Mouse (Mus musculus) right cerebral cortex, postnatal 36 days (tissue): ENCODE measurements around the gene Skap2.
A peak's percentile ranks its signal among the peaks of the same experiment; 100 is the strongest.

Source experiments
- DNase-seq, 2 experiments: peaks; one replicate each; pipeline ENCODE4 v3.0.0; 2022; ENCODE audit warnings: low spot score in 2 of 2, mixed read lengths in 1 of 2

Skap2 gene

GRCm38 (mm10) chr6:52012409-52013244, at the start of gene Skap2:
Gene Skap2, minus strand, starts transcription at chr6:52012549.
- peak; percentile 97 to 98 for DNase-seq

- no peak for DNase-seq
Measured at GRCm38 (mm10) chr6:52058899-52059448, 46.6 kb upstream of the Skap2 start.

GRCm38 (mm10) chr6:52058120-52058519, 45.8 kb upstream of the Skap2 start:
- no peak for DNase-seq

- DNase-seq = no peak
Measured at GRCm38 (mm10) chr6:52053567-52054561, 41.5 kb upstream of the Skap2 start.

- no peak for DNase-seq
Measured at GRCm38 (mm10) chr6:52050062-52050461, 37.7 kb upstream of the Skap2 start.

DNA sequence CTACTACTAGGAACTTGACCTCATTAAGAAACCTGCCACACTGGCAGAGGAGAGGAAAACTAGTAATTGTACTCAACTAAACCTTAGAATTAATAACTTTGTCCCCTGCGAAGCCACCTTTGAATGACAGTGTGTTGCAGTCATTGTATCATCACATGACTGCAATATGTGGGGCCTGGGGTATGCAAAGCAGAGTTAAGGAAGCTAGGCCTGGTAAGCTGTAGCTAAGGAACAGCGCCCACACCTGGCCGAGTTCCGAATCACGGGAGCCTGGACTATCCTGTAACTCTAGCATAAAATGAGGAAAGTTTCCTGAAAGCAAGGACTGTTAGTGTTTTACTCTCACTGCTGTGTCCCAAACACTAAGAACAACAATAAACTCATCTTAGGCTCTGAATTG, 33.2 kb upstream of the Skap2 start:
- DNase-seq = no peak

GRCm38 (mm10) chr6:52036077-52036476, 23.7 kb upstream of the Skap2 start:
- no peak for DNase-seq

- no peak for DNase-seq
Measured at GRCm38 (mm10) chr6:52031181-52031580, 18.8 kb upstream of the Skap2 start.

- no peak for DNase-seq
Measured at GRCm38 (mm10) chr6:52028131-52028530, 15.8 kb upstream of the Skap2 start.

DNA sequence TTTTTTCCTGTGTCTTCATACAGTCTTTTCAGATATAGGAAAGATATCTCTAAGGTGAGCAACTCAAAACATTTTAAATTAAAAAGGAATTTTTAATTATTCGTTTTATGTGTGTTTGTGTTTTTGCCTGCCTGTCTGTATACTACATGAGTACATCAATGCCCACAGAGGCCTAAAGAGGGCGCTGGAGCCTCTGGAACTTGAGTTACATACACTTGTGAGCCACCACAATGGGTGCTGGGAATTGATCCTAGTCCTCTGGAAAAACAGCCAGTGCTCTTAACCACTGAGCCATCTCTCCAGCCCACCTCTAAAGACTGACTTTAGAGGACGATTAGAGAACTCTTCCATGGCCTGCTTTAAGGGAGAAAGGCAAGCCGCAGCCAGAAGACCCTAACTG, 14.8 kb upstream of the Skap2 start:
- no peak for DNase-seq

DNA sequence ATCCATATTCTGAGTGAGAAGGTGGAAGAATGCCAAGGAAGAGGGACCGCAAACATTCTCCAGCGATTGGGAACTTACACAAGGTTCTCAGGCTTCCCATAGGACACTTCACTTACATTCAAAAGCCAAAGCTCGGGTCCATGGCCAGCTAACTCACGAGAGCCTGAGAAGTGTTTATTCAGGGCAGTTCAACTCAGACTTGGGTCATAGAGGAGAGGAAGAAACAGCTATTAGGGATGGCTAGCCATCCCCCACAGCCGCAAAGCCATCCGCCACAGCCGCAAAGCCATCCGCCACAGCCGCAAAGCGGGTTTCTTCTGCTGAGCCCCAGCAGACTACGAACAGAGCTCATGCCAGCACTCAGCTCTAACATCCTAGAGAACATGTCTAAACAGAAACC, 13.9 kb upstream of the Skap2 start:
- no peak for DNase-seq

DNA sequence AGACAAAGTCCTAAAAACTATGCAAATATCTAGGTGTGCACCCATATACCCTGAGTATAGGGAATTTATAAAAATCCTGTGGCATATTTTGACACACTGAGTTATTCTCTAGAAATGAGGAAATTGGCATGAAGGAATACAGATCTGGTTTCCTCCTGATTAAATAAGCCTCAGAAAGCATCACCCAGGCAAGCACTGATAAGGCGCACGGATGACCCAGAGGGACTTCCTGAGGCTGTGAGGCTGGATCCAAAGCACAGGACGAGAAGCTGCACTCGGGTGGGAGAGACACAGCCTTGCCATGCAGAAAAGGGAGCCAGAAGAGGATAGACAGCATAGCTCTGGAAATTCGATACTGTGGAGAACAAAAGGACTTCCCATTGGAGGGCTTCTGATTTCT, 12.4 kb upstream of the Skap2 start:
- no peak for DNase-seq

DNA sequence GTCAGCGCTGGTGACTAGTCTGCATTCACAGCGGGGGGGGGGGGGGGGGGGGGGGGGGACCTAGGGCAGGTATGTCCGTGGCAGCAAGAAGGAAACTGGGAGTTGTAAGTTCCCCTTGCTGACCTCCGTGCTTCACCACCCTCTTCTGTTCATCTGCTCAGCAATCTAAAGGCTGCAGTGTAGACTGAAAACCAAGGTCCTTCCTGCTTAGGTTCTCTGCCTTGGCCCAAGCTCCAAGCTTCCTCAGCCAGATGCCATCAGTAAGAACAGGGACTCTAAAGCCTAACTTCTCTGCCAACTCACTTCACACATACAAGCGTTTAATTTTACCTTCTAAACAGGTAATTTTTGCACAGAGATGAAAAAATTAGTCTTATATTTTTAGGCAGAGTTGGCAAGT, 10.0 kb upstream of the Skap2 start:
- no peak for DNase-seq

- no peak for DNase-seq
Measured at GRCm38 (mm10) chr6:52020276-52020675, 7.9 kb upstream of the Skap2 start.

DNA sequence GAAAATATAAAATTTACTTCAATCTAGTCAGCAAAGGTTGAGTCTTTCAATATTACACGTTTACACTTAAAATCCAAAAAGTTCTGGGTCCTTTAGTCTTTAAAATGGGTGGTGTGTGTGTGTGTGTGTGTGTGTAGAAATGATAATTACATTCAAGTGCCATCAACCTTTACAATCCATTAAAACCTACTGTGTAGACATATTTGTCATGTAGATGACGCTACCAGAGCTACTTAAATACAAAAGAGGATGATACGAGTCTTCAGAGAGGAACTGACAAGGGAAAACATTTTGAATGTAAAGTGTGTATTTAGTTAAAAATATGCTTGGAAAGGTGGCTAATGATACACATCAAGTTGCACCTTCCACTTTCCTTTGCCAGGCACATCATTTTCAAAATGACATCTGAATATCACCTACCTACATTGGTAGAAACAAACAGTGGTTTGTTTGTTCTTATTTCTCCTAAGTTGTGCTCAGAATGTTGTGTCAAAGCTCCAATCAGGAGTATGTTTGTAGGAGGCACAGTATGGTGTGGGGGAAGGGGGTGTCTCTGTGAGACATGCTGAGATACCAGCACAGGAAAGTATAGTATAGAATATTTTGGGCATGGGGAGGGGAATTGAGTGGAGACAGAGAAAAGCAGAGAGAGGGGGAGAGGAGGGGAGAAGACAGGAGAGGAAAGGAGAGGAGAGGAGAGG, 1.0 kb upstream of the Skap2 start:
- DNase-seq = no peak

DNA sequence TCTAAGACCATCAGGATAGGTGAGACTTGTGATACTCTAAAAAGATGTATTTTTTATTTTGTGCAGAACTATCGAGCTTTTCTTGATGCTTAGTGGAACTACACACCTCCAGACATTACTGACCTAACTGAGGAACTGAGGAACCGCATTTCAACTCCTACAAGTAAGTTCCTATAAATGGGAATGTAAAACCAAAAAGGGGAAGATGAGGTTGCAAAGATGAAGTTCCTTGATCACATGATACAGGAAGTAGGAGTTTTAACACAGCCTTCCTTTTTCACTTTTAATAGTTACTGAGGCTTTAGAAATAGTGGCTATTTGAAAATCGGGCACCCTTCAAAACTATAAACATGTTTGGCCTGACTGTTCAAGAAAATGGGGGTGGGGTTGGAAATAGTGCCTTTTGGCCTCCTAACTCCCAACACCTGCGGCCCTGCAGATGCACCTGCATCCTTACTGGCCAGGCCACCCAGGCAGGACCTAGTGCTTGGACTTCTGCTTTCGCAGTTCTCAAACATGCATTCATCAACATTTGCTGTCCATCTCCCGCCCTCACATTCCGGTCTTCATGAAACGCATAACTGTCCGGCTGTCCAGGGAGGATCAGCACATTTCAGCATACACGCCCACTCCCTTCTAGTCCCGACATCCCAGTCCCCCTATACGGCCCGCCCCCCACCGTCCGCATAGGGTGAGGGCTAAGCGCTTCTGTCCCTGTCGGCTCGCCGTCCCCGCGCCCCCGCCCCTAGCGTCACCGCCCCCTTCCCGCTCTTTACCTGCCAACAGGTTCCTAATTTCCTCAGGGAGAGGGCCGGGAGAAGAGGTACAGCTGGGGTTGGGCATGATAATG, 565 bp downstream of the Skap2 start:
- DNase-seq = peak in 1 of 2 experiments; percentile 23

- DNase-seq = no peak
Measured at GRCm38 (mm10) chr6:52009385-52009784, 3.0 kb downstream of the Skap2 start.

DNA sequence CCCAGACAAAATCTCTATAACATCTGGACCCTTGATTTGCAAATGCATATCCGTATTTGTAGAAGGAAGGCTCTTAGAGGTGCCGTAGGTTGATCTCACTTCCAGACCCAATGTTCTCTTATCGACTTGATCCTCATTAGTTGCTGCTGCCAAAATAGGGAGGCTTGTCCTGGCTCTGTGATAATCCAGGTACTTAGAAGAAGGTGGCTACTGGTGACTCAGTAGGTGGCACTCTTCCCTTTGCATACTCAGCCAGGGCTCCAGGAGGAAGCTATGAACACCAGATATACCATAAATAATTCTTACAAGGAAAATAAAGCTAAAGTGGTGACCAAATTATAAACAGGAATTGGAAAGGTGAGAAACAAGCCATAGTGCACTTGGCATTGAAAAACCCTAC, 3.6 kb downstream of the Skap2 start:
- no peak for DNase-seq

- no peak for DNase-seq
Measured at GRCm38 (mm10) chr6:52006649-52007218, 5.6 kb downstream of the Skap2 start.

DNA sequence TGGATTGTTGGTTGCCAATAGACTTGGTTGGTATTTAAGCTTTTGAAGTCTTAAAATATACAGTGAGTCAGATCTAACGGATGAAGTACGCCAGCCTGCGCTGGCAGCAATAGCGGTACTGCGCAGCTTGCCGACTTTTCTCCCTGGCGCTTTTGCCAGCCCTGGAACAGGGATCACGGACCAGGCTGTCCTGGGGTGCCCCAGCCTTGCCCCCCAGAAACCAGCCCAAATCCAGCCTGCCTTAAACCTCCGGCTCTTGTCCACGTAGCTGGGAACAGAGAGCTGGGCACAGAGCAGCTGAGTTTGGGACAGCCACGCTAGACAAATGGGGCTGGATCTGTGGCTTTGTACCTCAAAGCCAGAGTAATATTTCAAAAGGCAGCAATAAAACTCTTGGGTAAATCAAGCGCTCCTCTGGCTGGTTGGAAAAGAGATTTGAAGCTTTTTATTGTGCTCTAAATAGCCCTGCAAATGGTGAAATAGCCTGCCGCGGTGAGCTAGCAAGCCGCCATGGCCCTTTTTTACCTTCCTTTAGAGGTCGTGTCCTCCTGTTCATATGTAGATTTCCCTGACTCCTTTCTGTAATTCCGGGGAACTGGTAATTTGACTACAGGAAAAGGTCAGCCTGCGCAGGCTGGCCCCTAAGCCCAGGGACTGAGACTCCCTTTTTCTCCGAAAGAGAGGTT, 6.2 kb downstream of the Skap2 start:
- DNase-seq = peak; percentile 7 to 18
